Mouse (Mus musculus): ENCODE measurements around the gene Olfr763. TPM values are rescaled to one million over a fixed set of nuclear protein-coding genes. Genes with fewer than 3 reads are reported as not detected.
"Not testable (repeated sequence)": the region's sequence is repeated elsewhere in the genome, so short reads cannot be mapped to it uniquely, and the experiment has no call there.

The Olfr763 gene
- polyA plus RNA-seq, 1 experiment from 2014 or later: not detected

- Histone ChIP-seq H3K4me1 (replicated peaks) (no peaks in the 10 kb centered on the region), H3K36me3 (no peaks in the 10 kb centered on the region), H3K27me3 (ENCODE audit: insufficient read depth, poor library complexity, severe bottlenecking) (no peaks in the 10 kb centered on the region), H3K4me3 (no peak overlapping the region), H3K9me3 (no peaks in the 10 kb centered on the region), H3K27ac (no peak overlapping the region)
- 97% methylated on average over 1 of the region's 1 CpGs for WGBS
- no peak for DNase-seq (ENCODE audit: low spot score)
These were observed 14.8 kb upstream of the Olfr763 start for GRCm38 (mm10) chr10:128995796-128996195.

- H3K27ac ChIP-seq: no peak overlapping the region
- 75% methylated on average over 4 of the region's 4 CpGs for whole genome bisulfite sequencing
- no peaks in the 10 kb centered on the region for H3K9me3 ChIP-seq
- no peak for DNase-seq (ENCODE audit: low spot score)
- no peaks in the 10 kb centered on the region for H3K4me1 ChIP-seq (replicated peaks)
- no peak overlapping the region for H3K4me3 ChIP-seq
- no peaks in the 10 kb centered on the region for H3K27me3 ChIP-seq (ENCODE audit: insufficient read depth, poor library complexity, severe bottlenecking)
- no peaks in the 10 kb centered on the region for H3K36me3 ChIP-seq
These were observed 14.0 kb upstream of the Olfr763 start for GRCm38 (mm10) chr10:128996523-128997040.

GRCm38 (mm10) chr10:129004032-129004920 lies 6.3 kb upstream of the Olfr763 start:
- no peak overlapping the region for H3K4me3 ChIP-seq
- H3K9me3 ChIP-seq: 0 out of 2 replicates have a peak, but pooled peaks cover 8% of the 10 kb centered on the region
- H3K4me1 ChIP-seq (replicated peaks): no peaks in the 10 kb centered on the region
- H3K36me3 ChIP-seq: no peaks in the 10 kb centered on the region
- no peak for DNase-seq (ENCODE audit: low spot score)
- 85% methylated on average over 14 of the region's 14 CpGs for WGBS
- no peaks in the 10 kb centered on the region for H3K27me3 ChIP-seq (ENCODE audit: insufficient read depth, poor library complexity, severe bottlenecking)
- H3K27ac ChIP-seq: no peak overlapping the region

- H3K36me3 ChIP-seq: not testable (repeated sequence)
- WGBS: 72% methylated on average over 2 of the region's 5 CpGs
These were observed 920 bp downstream of the Olfr763 start for GRCm38 (mm10) chr10:129011511-129011910.

GRCm38 (mm10) chr10:129014477-129014876 lies 3.9 kb downstream of the Olfr763 start:
- no peak overlapping the region for H3K27ac ChIP-seq
- H3K4me1 ChIP-seq (replicated peaks): no peaks in the 10 kb centered on the region
- H3K36me3 ChIP-seq: no peaks in the 10 kb centered on the region
- H3K27me3 ChIP-seq (ENCODE audit: insufficient read depth, poor library complexity, severe bottlenecking): no peaks in the 10 kb centered on the region
- no peak for DNase-seq (ENCODE audit: low spot score)
- H3K9me3 ChIP-seq: no peaks in the 10 kb centered on the region
- H3K4me3 ChIP-seq: no peak overlapping the region

More at GRCm38 (mm10) chr10:129011511-129011910, 920 bp downstream of the Olfr763 start:
- DNase-seq (ENCODE audit: low spot score); H3K4me1 ChIP-seq (replicated peaks); H3K4me3 ChIP-seq; H3K27ac ChIP-seq; H3K27me3 ChIP-seq (ENCODE audit: insufficient read depth, poor library complexity, severe bottlenecking); H3K9me3 ChIP-seq: not testable (repeated sequence)

GRCm38 (mm10) chr10:129023319-129023718 lies 12.7 kb downstream of the Olfr763 start:
- no peaks in the 10 kb centered on the region for H3K4me1 ChIP-seq (replicated peaks)
- no peak for DNase-seq (ENCODE audit: low spot score)
- H3K9me3 ChIP-seq: 0 out of 2 replicates have a peak, but pooled peaks cover 2% of the 10 kb centered on the region
- H3K36me3 ChIP-seq: no peaks in the 10 kb centered on the region
- no peak overlapping the region for H3K4me3 ChIP-seq
- H3K27me3 ChIP-seq (ENCODE audit: insufficient read depth, poor library complexity, severe bottlenecking): no peaks in the 10 kb centered on the region
- H3K27ac ChIP-seq: no peak overlapping the region

- Histone ChIP-seq H3K27ac (no peak overlapping the region), H3K36me3 (no peaks in the 10 kb centered on the region), H3K27me3 (ENCODE audit: insufficient read depth, poor library complexity, severe bottlenecking) (no peaks in the 10 kb centered on the region), H3K9me3 (0 out of 2 replicates have a peak, but pooled peaks cover 2% of the 10 kb centered on the region), H3K4me1 (replicated peaks) (no peaks in the 10 kb centered on the region), H3K4me3 (no peak overlapping the region)
- DNase-seq (ENCODE audit: low spot score): peak; percentile 53
- 63% methylated on average over 3 of the region's 3 CpGs for WGBS
These were observed 15.5 kb downstream of the Olfr763 start for GRCm38 (mm10) chr10:129026018-129026662.

GRCm38 (mm10) chr10:129028343-129028742 lies 17.8 kb downstream of the Olfr763 start:
- WGBS: 82% methylated on average over 2 of the region's 2 CpGs
- H3K4me3 ChIP-seq: no peak overlapping the region

GRCm38 (mm10) chr10:129039796-129040195 lies 29.2 kb downstream of the Olfr763 start, which contains the start of gene Olfr764-ps1:
Gene Olfr764-ps1 (minus strand): TSS chr10:129039896.
- WGBS: 88% methylated on average over 3 of the region's 3 CpGs
- H3K4me3 ChIP-seq: no peak within 1 kb of the TSS
- no peaks in the 10 kb centered on the region for H3K9me3 ChIP-seq
- no peaks in the 10 kb centered on the region for H3K36me3 ChIP-seq
- no peak for DNase-seq (ENCODE audit: low spot score)
- H3K27me3 ChIP-seq (ENCODE audit: insufficient read depth, poor library complexity, severe bottlenecking): no peaks in the 10 kb centered on the region
- H3K4me1 ChIP-seq (replicated peaks): no peaks in the 10 kb centered on the region
- H3K27ac ChIP-seq: no peak within 1 kb of the TSS

More at GRCm38 (mm10) chr10:129028343-129028742, 17.8 kb downstream of the Olfr763 start:
- Histone ChIP-seq H3K36me3 (no peaks in the 10 kb centered on the region), H3K27me3 (ENCODE audit: insufficient read depth, poor library complexity, severe bottlenecking) (no peaks in the 10 kb centered on the region), H3K4me1 (replicated peaks) (no peaks in the 10 kb centered on the region), H3K27ac (no peak overlapping the region), H3K9me3 (no peaks in the 10 kb centered on the region)
- DNase-seq (ENCODE audit: low spot score): no peak

- H3K36me3 ChIP-seq; H3K27ac ChIP-seq; H3K4me1 ChIP-seq (replicated peaks); H3K4me3 ChIP-seq; H3K27me3 ChIP-seq (ENCODE audit: insufficient read depth, poor library complexity, severe bottlenecking); H3K9me3 ChIP-seq; DNase-seq (ENCODE audit: low spot score): not testable (repeated sequence)
These were observed 39.3 kb downstream of the Olfr763 start, which contains the start of gene Olfr765 for GRCm38 (mm10) chr10:129049898-129050297. Gene Olfr765 (minus strand): TSS chr10:129049998.

Data from hindbrain, embryonic 10.5 days (tissue).